Mouse (Mus musculus): ENCODE results near the gene Cyp2d10. TPM values are rescaled to one million over a fixed set of nuclear protein-coding genes. Genes with fewer than 3 reads are reported as not detected.
"Not testable (repeated sequence)": the region's sequence is repeated elsewhere in the genome, so short reads cannot be mapped to it uniquely, and the experiment has no call there.

The Cyp2d10 gene
- polyA plus RNA-seq, 1 experiment = not detected

DNA sequence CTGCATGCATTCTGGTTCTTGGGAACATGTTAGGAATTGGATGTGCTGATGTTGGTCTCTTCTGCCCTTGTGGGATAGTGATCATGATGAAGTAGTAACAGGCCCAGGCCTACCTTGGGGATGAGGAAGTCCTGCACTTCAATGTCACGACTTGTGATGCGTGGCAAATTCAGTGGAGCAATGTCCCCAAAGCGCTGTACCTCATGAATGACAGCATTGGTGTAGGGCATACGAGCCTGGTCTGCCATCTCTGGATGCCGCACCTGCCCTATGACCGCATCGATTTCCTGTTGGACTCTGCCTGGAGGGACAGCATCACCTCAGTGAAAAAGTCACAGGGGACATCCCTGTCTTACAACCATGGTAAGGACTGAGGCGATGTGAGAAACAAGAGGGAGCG is 3.4 kb downstream of the Cyp2d10 start:
- no peaks in the 10 kb centered on the region for H3K27me3 ChIP-seq (ENCODE audit: control insufficient read depth, insufficient read depth, insufficient read length)
- no peaks in the 10 kb centered on the region for H3K79me2 ChIP-seq (ENCODE audit: control insufficient read depth, insufficient read depth)
- no peak overlapping the region for H3K4me3 ChIP-seq
- no peaks in the 10 kb centered on the region for H3K36me3 ChIP-seq (ENCODE audit: control insufficient read depth, insufficient read depth)
- no peak overlapping the region for H3ac ChIP-seq (ENCODE audit: control insufficient read depth, insufficient read length)
- no peak overlapping the region for H3K4me2 ChIP-seq (ENCODE audit: low read depth)
- TF ChIP-seq MYOG (IDR thresholded peaks at IDR 0.05; ENCODE audit: control insufficient read depth in 1 of 3, insufficient read depth in 1 of 3, insufficient read length in 2 of 3, low read depth in 2 of 3) (no peak), TCF3 (IDR thresholded peaks at IDR 0.05; ENCODE audit: insufficient read length, low read depth) (no peak), CEBPB (IDR thresholded peaks at IDR 0.05; ENCODE audit: insufficient read depth, poor library complexity, severe bottlenecking) (no peak), POLR2AphosphoS2 (IDR thresholded peaks at IDR 0.05; ENCODE audit: insufficient read length, low read depth) (no peak)

GRCm38 (mm10) chr15:82402741-82403140 is 4.3 kb downstream of the Cyp2d10 start:
- Histone ChIP-seq H3K36me3 (ENCODE audit: control insufficient read depth, insufficient read depth) (no peaks in the 10 kb centered on the region), H3K4me3 (no peak overlapping the region), H3K4me2 (ENCODE audit: low read depth) (no peak overlapping the region), H3ac (ENCODE audit: control insufficient read depth, insufficient read length) (no peak overlapping the region), H3K79me2 (ENCODE audit: control insufficient read depth, insufficient read depth) (no peaks in the 10 kb centered on the region), H3K27me3 (ENCODE audit: control insufficient read depth, insufficient read depth, insufficient read length) (no peaks in the 10 kb centered on the region)
- TF ChIP-seq REST (IDR thresholded peaks at IDR 0.05; ENCODE audit: insufficient read depth, insufficient read length) (no peak), E2F4 (IDR thresholded peaks at IDR 0.05; ENCODE audit: insufficient read depth) (no peak), MYOD1 (IDR thresholded peaks at IDR 0.05; ENCODE audit: control insufficient read depth in 1 of 3, insufficient read length in 2 of 3, low read depth in 2 of 3) (no peak), MAX (IDR thresholded peaks at IDR 0.05; ENCODE audit: low read depth) (no peak), SRF (IDR thresholded peaks at IDR 0.05; ENCODE audit: control insufficient read depth, insufficient read length, low read depth) (no peak), POLR2A (IDR thresholded peaks at IDR 0.05; ENCODE audit: insufficient read length, low read depth) (no peak), TCF3 (IDR thresholded peaks at IDR 0.05; ENCODE audit: insufficient read length, low read depth) (no peak), MYOG (IDR thresholded peaks at IDR 0.05; ENCODE audit: control insufficient read depth in 1 of 3, insufficient read depth in 1 of 3, insufficient read length in 2 of 3, low read depth in 2 of 3) (no peak), USF1 (IDR thresholded peaks at IDR 0.05; ENCODE audit: low read depth) (no peak), CEBPB (IDR thresholded peaks at IDR 0.05; ENCODE audit: insufficient read depth, poor library complexity, severe bottlenecking) (no peak), POLR2AphosphoS2 (IDR thresholded peaks at IDR 0.05; ENCODE audit: insufficient read length, low read depth) (no peak), TCF12 (IDR thresholded peaks at IDR 0.05; ENCODE audit: insufficient read depth, poor library complexity, severe bottlenecking) (no peak)

DNA sequence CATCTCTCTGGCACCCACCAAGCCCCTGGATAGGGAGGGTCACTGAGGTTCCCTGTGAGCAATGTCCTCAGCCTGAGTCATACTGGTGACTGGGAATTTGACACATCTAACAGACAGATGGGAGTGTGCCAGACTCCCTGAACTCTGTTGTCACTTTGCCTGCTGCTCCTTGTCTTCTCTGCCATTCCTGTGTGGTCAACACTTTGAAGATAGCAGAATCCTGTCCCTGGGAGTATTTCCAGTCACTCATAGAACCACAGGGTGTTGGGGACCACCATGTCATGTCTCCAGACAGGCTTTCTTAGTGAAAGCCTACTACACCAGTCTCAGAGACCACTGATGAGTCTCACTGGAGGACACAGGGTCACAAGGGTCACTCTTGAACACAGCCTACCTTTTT is 4.9 kb downstream of the Cyp2d10 start:
- Histone ChIP-seq H3ac (ENCODE audit: control insufficient read depth, insufficient read length) (no peak overlapping the region), H3K27me3 (ENCODE audit: control insufficient read depth, insufficient read depth, insufficient read length) (no peaks in the 10 kb centered on the region), H3K36me3 (ENCODE audit: control insufficient read depth, insufficient read depth) (no peaks in the 10 kb centered on the region), H3K79me2 (ENCODE audit: control insufficient read depth, insufficient read depth) (no peaks in the 10 kb centered on the region), H3K4me3 (no peak overlapping the region), H3K4me2 (ENCODE audit: low read depth) (no peak overlapping the region)
- TF ChIP-seq POLR2AphosphoS2 (IDR thresholded peaks at IDR 0.05; ENCODE audit: insufficient read length, low read depth) (no peak), TCF12 (IDR thresholded peaks at IDR 0.05; ENCODE audit: insufficient read depth, poor library complexity, severe bottlenecking) (no peak), REST (IDR thresholded peaks at IDR 0.05; ENCODE audit: insufficient read depth, insufficient read length) (no peak), MYOG (IDR thresholded peaks at IDR 0.05; ENCODE audit: control insufficient read depth in 1 of 3, insufficient read depth in 1 of 3, insufficient read length in 2 of 3, low read depth in 2 of 3) (no peak)

DNA sequence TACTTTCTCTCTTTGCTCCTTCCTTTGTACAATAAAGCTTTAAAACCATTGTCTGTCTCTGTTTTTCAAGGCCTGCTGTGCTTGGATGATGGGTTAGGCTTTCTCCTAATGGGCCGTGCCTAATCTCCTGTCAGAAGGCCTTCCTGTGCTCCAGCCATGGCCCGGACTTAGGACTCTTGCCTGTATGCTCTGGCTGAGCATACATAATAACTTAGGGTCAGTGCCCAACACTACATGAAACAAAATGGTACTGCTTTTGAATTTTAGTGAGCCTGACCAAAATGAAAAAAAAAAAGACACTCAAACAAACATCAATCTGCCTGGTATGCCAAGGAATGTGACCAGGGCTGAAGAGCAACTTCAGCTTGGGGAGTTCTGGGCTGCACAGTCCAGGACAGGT is 5.5 kb downstream of the Cyp2d10 start:
- Histone ChIP-seq H3K27me3 (ENCODE audit: control insufficient read depth, insufficient read depth, insufficient read length) (no peaks in the 10 kb centered on the region), H3K4me3 (no peak overlapping the region)
- no peak for TF ChIP-seq TCF12 (IDR thresholded peaks at IDR 0.05; ENCODE audit: insufficient read depth, poor library complexity, severe bottlenecking)
- no peak for TF ChIP-seq MYOD1 (IDR thresholded peaks at IDR 0.05; ENCODE audit: control insufficient read depth in 1 of 3, insufficient read length in 2 of 3, low read depth in 2 of 3)
- TF ChIP-seq SRF (IDR thresholded peaks at IDR 0.05; ENCODE audit: control insufficient read depth, insufficient read length, low read depth) = no peak
- TF ChIP-seq TCF3 (IDR thresholded peaks at IDR 0.05; ENCODE audit: insufficient read length, low read depth) = no peak
- TF ChIP-seq USF1 (IDR thresholded peaks at IDR 0.05; ENCODE audit: low read depth) = no peak
- no peak for TF ChIP-seq E2F4 (IDR thresholded peaks at IDR 0.05; ENCODE audit: insufficient read depth)
- no peak for TF ChIP-seq MYOG (IDR thresholded peaks at IDR 0.05; ENCODE audit: control insufficient read depth in 1 of 3, insufficient read depth in 1 of 3, insufficient read length in 2 of 3, low read depth in 2 of 3)
- no peak for TF ChIP-seq CEBPB (IDR thresholded peaks at IDR 0.05; ENCODE audit: insufficient read depth, poor library complexity, severe bottlenecking)

DNA sequence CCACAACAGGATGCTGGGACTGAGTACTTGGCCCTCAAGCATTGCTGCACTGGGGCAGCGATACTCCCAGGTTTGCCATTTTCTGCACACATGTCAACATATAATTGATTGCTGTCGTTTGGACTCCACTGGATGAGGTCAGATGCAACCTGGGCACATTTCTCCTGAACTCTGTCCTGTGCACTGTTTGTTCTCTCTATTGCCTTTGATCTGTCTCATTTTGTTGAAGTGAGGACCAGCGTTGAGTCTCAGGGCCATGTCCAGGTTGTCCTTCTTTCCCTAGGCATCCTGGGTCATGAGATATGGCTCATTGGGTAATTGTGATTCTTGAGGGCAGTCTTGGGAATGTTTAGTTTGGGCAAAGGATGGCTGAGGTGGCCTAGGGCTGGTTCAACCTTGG is 11.0 kb downstream of the Cyp2d10 start:
- H3ac ChIP-seq (ENCODE audit: control insufficient read depth, insufficient read length); H3K4me2 ChIP-seq (ENCODE audit: low read depth); H3K79me2 ChIP-seq (ENCODE audit: control insufficient read depth, insufficient read depth); H3K4me3 ChIP-seq; H3K27me3 ChIP-seq (ENCODE audit: control insufficient read depth, insufficient read depth, insufficient read length); H3K36me3 ChIP-seq (ENCODE audit: control insufficient read depth, insufficient read depth): not testable (repeated sequence)

More for the DNA sequence above, 5.5 kb downstream of the Cyp2d10 start:
- no peaks in the 10 kb centered on the region for H3K79me2 ChIP-seq (ENCODE audit: control insufficient read depth, insufficient read depth)
- no peaks in the 10 kb centered on the region for H3K36me3 ChIP-seq (ENCODE audit: control insufficient read depth, insufficient read depth)
- no peak overlapping the region for H3ac ChIP-seq (ENCODE audit: control insufficient read depth, insufficient read length)
- H3K4me2 ChIP-seq (ENCODE audit: low read depth) = no peak overlapping the region

DNA sequence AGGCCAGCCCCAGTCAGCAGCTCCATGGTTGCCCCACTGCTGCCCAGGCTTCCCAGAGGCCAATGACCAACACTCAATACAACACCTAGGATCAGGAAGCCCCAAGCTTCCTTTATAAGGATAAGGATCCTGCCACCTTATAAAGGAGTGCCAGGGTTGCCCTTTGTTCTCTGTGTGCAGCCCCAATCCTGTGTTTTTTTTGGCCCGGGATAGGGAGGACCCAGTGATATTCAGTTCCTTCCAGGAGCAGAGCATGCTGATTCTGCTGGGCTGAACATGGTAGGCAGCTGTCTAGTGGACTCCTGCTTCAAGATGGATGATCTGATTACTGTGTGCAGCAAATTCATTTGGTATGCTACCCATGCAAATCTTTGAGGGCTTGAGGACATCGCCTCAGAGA is 13.1 kb downstream of the Cyp2d10 start, which contains the start of gene Cyp2d11:
Cyp2d11 (minus strand) TSS at position 101 of the 400 bp plus-strand sequence.
- H3ac ChIP-seq (ENCODE audit: control insufficient read depth, insufficient read length); H3K27me3 ChIP-seq (ENCODE audit: control insufficient read depth, insufficient read depth, insufficient read length); H3K4me2 ChIP-seq (ENCODE audit: low read depth); H3K79me2 ChIP-seq (ENCODE audit: control insufficient read depth, insufficient read depth); H3K4me3 ChIP-seq; H3K36me3 ChIP-seq (ENCODE audit: control insufficient read depth, insufficient read depth): not testable (repeated sequence)

DNA sequence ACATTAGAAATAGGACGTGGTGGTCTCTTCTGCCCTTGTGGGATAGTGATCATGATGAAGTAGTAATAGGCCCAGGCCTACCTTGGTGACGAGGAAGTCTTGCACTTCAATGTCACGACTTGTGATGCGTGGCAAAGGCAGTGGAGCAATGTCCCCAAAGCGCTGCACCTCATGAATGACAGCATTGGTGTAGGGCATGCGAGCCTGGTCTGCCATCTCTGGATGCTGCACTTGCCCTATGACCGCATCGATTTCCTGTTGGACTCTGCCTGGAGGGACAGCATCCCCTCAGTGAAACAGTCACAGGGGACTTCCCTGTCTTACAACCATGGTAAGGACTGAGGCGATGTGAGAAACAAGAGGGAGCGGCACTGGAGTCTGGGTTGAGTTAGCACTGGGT is 17.1 kb downstream of the Cyp2d10 start:
- H3K4me2 ChIP-seq (ENCODE audit: low read depth); H3ac ChIP-seq (ENCODE audit: control insufficient read depth, insufficient read length); H3K4me3 ChIP-seq; H3K79me2 ChIP-seq (ENCODE audit: control insufficient read depth, insufficient read depth); H3K36me3 ChIP-seq (ENCODE audit: control insufficient read depth, insufficient read depth): not testable (repeated sequence)
- H3K27me3 ChIP-seq (ENCODE audit: control insufficient read depth, insufficient read depth, insufficient read length) = peaks cover 18% of the 10 kb centered on the region
